Mouse (Mus musculus) gastrocnemius, postnatal 25 days (tissue): ENCODE results near the gene Unk. TPM values are rescaled to one million over a fixed set of nuclear protein-coding genes. Genes with fewer than 3 reads are reported as not detected.

Experiments used
- DNase-seq: peaks from one replicate; pipeline ENCODE4 v3.0.0; 2022
- total RNA-seq, 2 experiments: library from RNA; stranded (reverse); gene quantifications; 1 replicate in 1 of 2; 2 replicates in 1 of 2; pipeline ENCODE4 v1.2.3; 2021

The Unk gene
- total RNA-seq, 2 experiments from 2014 or later = 6.1 to 6.6 TPM

GRCm38 (mm10) chr11:116108464-116109137 is 78.5 kb downstream of the Unk start:
- DNase-seq = peak; percentile 83

- DNase-seq = no peak
Measured at GRCm38 (mm10) chr11:116109441-116110081, 79.4 kb downstream of the Unk start.

GRCm38 (mm10) chr11:116110131-116110530 is 80.0 kb downstream of the Unk start:
- peak; percentile 90 for DNase-seq

GRCm38 (mm10) chr11:116110540-116110939 is 80.4 kb downstream of the Unk start:
- no peak for DNase-seq

Other genes with a start within 250 kb of the Unk start
- gene Caskin2, start 216.7 kb upstream of the Unk start, total RNA-seq = 10 to 100 TPM; 13.7 to 13.9 TPM
- gene Tsen54, start 215.6 kb upstream of the Unk start, total RNA-seq = 1 to 10 TPM; 3.2 to 7.5 TPM
- 1 to 10 TPM; 7.8 to 9.0 TPM for gene Llgl2, start 206.3 kb upstream of the Unk start, total RNA-seq
- not detected for gene Myo15b, start 171.9 kb upstream of the Unk start, total RNA-seq
- gene Smim5, start 130.4 kb upstream of the Unk start, total RNA-seq = 1 to 10 TPM in 1 of 2 experiments, under 1 TPM in 1; 0.51 to 1.9 TPM
- not detected for gene Smim6, start 118.3 kb upstream of the Unk start, total RNA-seq
- 10 to 100 TPM in 1 of 2 experiments, 1 to 10 TPM in 1; 9.4 to 14.5 TPM for gene Sap30bp, start 97.0 kb upstream of the Unk start, total RNA-seq
- gene Recql5, start 96.8 kb upstream of the Unk start, total RNA-seq = 1 to 10 TPM; 4.9 to 6.8 TPM
- 1 to 10 TPM; 4.2 to 4.5 TPM for gene Itgb4, start 55.6 kb upstream of the Unk start, total RNA-seq
- gene Galk1, start 17.6 kb upstream of the Unk start, total RNA-seq = 1 to 10 TPM; 3.6 to 4.3 TPM
- gene H3f3b, start 2.4 kb upstream of the Unk start, total RNA-seq = 10 to 100 TPM; 65.8 to 68.4 TPM
- gene Unc13d, start 47.6 kb downstream of the Unk start, total RNA-seq = under 1 TPM; 0.16 to 0.38 TPM
- 10 to 100 TPM; 58.1 to 64.4 TPM for gene Wbp2, start 56.7 kb downstream of the Unk start, total RNA-seq
- 10 to 100 TPM in 1 of 2 experiments, 1 to 10 TPM in 1; 7.9 to 14.5 TPM for gene Trim47, start 96.9 kb downstream of the Unk start, total RNA-seq
- gene Trim65, start 100.8 kb downstream of the Unk start, total RNA-seq = 1 to 10 TPM; 5.1 to 5.4 TPM
- gene Mrpl38, start 108.5 kb downstream of the Unk start, total RNA-seq = 10 to 100 TPM; 48.7 to 50.8 TPM
- 10 to 100 TPM in 1 of 2 experiments, 1 to 10 TPM in 1; 8.8 to 11.4 TPM for gene Fbf1, start 137.8 kb downstream of the Unk start, total RNA-seq
- gene Ten1, start 168.5 kb downstream of the Unk start, total RNA-seq = 10 to 100 TPM; 19.9 to 22.5 TPM
- 10 to 100 TPM; 56.1 to 73.6 TPM for gene Acox1, start 168.7 kb downstream of the Unk start, total RNA-seq
- gene Evpl, start 207.8 kb downstream of the Unk start, total RNA-seq = under 1 TPM; 0.05 to 0.13 TPM
- gene Srp68, start 243.9 kb downstream of the Unk start, total RNA-seq = 10 to 100 TPM; 65.8 to 75.9 TPM